Mouse (Mus musculus) neural tube, embryonic 12.5 days (tissue): ENCODE measurements around the gene Wfdc2. TPM values are rescaled to one million over a fixed set of nuclear protein-coding genes. Genes with fewer than 3 reads are reported as not detected.
"Not testable (repeated sequence)": the region's sequence is repeated elsewhere in the genome, so short reads cannot be mapped to it uniquely, and the experiment has no call there.

Experiments used
- ATAC-seq: fragments of 200-750 bp; cut with Nextera tagmentation; 2 replicates; pipeline ENCODE4 v1.8.0; 2017; ENCODE audit warnings: low read depth, mild to moderate bottlenecking, moderate TSS enrichment, moderate library complexity; ENCODE audit not compliant: low FRiP score
- H3K27ac ChIP-seq: fragments of 300-500 bp; sonication (generic); 2 replicates; pipeline ENCODE4 v1.5.1; 2016
- H3K27me3 ChIP-seq: fragments of 300-500 bp; sonication (generic); replicated peaks from 2 replicates; pipeline ENCODE4 v1.6.1; 2016; ENCODE audit warnings: mild to moderate bottlenecking
- H3K36me3 ChIP-seq: fragments of 300-500 bp; sonication (generic); 2 replicates; pipeline ENCODE4 v1.6.1; 2016; ENCODE audit warnings: mild to moderate bottlenecking
- H3K4me1 ChIP-seq: fragments of 300-500 bp; sonication (generic); 2 replicates; pipeline ENCODE4 v1.6.1; 2016
- H3K4me2 ChIP-seq: fragments of 300-500 bp; sonication (generic); replicated peaks from 2 replicates; pipeline ENCODE4 v1.6.1; 2016; ENCODE audit warnings: mild to moderate bottlenecking
- H3K4me3 ChIP-seq: fragments of 300-500 bp; sonication (generic); 2 replicates; pipeline ENCODE4 v1.5.1; 2016
- H3K9ac ChIP-seq: fragments of 300-500 bp; sonication (generic); 2 replicates; pipeline ENCODE4 v1.6.1; 2016; ENCODE audit warnings: mild to moderate bottlenecking
- H3K9me3 ChIP-seq: fragments of 300-500 bp; sonication (generic); 2 replicates; pipeline ENCODE4 v1.6.1; 2016; ENCODE audit warnings: mild to moderate bottlenecking
- WGBS: fragments of 180-500 bp; shearing (Covaris S2); methylation state at CpG from one replicate; pipeline ENCODE4 v1.1.7; 2016; 5-methylcytosine and 5-hydroxymethylcytosine counted together
- polyA plus RNA-seq: library from polyadenylated mRNA; unstranded; fragments of >200 nt; fragmentation: Nextera tagmentation; extraction: Ambion mirVana; gene quantifications from 2 replicates; pipeline ENCODE4 v1.2.1, GENCODE M21; 2016

Wfdc2 gene
- polyA plus RNA-seq, 1 experiment from 2014 or later: 5.1 TPM

DNA sequence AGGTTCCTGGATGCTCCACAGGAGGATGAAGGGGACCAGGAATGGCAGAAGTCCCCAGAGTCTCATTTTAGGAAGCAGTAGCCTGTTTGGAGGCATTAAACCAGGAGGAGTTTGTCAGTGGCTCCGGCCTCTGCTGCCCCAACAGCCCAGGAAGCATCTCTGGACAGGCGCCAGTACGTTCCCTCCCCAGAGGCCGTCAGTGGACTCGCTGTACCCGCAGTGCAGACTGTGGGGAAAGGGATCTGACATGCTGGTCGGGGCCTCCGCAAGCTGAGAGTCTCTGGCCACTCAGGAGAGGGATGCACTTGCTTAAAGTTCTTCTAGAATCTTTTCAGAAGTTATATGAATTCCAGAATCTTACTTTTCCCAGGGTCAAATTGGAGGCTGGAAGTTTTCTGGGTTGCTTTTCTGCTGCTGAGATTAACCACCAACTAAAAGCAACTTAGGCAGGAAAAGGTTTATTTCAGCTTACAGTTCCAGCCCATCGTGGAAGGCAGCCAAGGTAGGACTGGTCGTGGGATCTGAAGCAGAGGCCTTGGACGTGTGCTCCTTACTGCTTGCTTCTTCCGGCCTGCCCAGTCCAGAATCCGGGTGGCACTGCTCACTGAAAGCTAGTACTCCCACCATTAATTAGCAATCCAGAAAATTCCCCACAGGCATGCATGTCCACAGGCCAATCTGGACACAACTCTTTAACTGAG, 23.0 kb downstream of the Wfdc2 start, which contains the start of gene Wfdc6a:
Gene Wfdc6a (minus strand): TSS at position 423 of the 701 bp plus-strand sequence.
- H3K27me3 ChIP-seq, H3K4me1 ChIP-seq, H3K4me3 ChIP-seq, H3K27ac ChIP-seq, H3K4me2 ChIP-seq, ATAC-seq, H3K36me3 ChIP-seq, H3K9me3 ChIP-seq, H3K9ac ChIP-seq: not testable (repeated sequence)
- WGBS: 82% methylated on average over 13 of the region's 13 CpGs

DNA sequence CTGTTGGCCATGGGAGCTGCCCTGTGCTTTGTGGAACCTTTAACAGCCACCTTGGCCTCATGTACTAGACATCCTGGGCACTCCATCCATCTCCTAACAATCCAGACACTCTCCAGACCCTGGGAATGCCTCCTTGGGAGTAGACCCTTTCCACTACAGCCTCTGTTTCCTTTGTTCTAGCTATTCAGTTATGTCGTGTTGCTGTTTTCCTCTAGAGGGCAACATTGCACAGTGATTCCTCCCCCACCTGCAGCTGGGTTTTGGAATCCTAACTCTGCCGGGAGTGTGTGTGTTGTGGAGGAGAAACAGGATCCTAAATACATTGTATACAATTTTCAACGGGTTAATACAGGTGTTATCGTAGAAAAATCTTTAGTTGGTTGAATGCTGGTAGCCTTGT, 29.8 kb downstream of the Wfdc2 start:
- H3K4me1 ChIP-seq: 0 out of 2 replicates have a peak, but pooled peaks cover 7% of the 10 kb centered on the region
- no peak overlapping the region for H3K4me3 ChIP-seq
- H3K9ac ChIP-seq: no peak overlapping the region
- H3K9me3 ChIP-seq: no peaks in the 10 kb centered on the region
- WGBS: 11% methylated on average over 4 of the region's 4 CpGs
- H3K27ac ChIP-seq: no peak overlapping the region
- no peaks in the 10 kb centered on the region for H3K27me3 ChIP-seq
- no peak; the same call in 1 of the 2 replicates for ATAC-seq
- H3K36me3 ChIP-seq: no peaks in the 10 kb centered on the region
- H3K4me2 ChIP-seq: no peak overlapping the region

DNA sequence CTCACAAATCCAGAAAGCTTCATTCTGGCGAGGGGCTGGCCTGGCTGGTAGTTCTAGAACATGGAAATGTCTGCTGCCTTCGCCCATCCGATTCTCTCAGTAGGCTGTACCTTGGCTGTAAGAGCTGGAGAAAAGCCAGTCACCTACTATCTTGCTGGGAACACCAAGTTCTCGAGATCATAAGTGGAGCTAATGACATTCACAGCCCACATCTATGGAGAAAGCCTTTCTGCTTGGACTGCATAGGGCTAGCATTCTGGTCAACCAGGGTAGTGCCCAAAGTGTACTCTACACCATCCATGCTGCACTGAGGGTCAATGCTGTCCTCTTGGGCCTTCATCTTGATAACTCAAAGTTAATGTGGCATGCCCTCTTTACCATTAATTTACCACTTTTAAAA, 31.3 kb downstream of the Wfdc2 start, which contains the start of gene Eppin:
Gene Eppin (minus strand): TSS at position 101 of the 400 bp plus-strand sequence.
- H3K27me3 ChIP-seq: no peaks in the 10 kb centered on the region
- WGBS: 80% methylated on average over 4 of the region's 4 CpGs
- H3K4me3 ChIP-seq: no peak within 1 kb of the TSS
- H3K9me3 ChIP-seq: no peaks in the 10 kb centered on the region
- no peak for ATAC-seq
- H3K36me3 ChIP-seq: no peaks in the 10 kb centered on the region
- no peak within 1 kb of the TSS for H3K27ac ChIP-seq
- H3K4me2 ChIP-seq: no peak within 1 kb of the TSS
- H3K4me1 ChIP-seq: 0 out of 2 replicates have a peak, but pooled peaks cover 7% of the 10 kb centered on the region
- no peak within 1 kb of the TSS for H3K9ac ChIP-seq

DNA sequence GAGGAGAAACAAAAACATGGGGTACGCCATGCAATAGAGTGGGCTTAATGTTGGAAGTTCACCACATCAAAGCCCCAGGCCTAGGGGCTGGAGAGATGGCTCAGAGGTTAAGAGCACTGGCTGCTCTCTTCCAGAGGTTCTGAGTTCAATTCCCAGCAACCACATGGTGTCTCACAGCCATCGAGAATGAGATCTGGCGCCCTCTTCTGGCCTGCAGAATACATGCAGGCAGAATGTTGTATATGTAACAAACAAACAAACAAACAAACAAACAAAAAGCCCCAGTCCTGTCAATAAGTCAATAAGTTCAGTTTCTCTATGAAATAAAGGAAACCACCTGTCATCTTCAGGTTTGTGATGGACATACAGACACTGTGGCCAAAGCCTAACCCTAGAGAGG, 38.0 kb downstream of the Wfdc2 start:
- ATAC-seq: no peak
- Histone ChIP-seq H3K36me3 (no peaks in the 10 kb centered on the region), H3K4me2 (no peak overlapping the region), H3K27ac (no peak overlapping the region), H3K27me3 (no peaks in the 10 kb centered on the region), H3K9me3 (peaks cover 4% of the 10 kb centered on the region), H3K4me1 (no peaks in the 10 kb centered on the region), H3K9ac (no peak overlapping the region), H3K4me3 (no peak overlapping the region)
- 64% methylated on average over 3 of the region's 3 CpGs for WGBS

DNA sequence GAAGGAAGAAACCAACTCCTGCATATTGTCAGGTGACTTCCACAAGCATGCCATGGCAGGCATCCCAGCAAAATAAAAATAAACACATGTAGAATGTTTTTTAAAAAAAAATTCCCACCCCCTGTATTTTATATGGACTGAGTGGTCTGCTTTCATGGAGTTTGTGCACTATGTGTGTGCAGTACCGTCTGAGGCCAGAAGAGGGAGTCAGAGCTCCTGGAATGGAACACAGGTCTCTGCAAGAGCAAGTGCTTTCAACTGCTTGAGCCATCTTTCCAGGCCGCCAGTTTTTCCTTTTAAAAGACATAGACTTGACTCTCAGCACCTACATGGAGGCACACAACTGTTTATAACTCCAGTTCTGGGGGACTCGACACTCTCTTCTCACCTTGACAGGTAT, 41.3 kb downstream of the Wfdc2 start:
- H3K27ac ChIP-seq: no peak overlapping the region
- no peak overlapping the region for H3K4me2 ChIP-seq
- H3K27me3 ChIP-seq: no peaks in the 10 kb centered on the region
- H3K4me3 ChIP-seq: no peak overlapping the region
- no peaks in the 10 kb centered on the region for H3K4me1 ChIP-seq
- H3K9ac ChIP-seq: no peak overlapping the region
- 92% methylated on average over 3 of the region's 3 CpGs for WGBS
- no peaks in the 10 kb centered on the region for H3K36me3 ChIP-seq
- no peak for ATAC-seq
- peaks cover 4% of the 10 kb centered on the region for H3K9me3 ChIP-seq

DNA sequence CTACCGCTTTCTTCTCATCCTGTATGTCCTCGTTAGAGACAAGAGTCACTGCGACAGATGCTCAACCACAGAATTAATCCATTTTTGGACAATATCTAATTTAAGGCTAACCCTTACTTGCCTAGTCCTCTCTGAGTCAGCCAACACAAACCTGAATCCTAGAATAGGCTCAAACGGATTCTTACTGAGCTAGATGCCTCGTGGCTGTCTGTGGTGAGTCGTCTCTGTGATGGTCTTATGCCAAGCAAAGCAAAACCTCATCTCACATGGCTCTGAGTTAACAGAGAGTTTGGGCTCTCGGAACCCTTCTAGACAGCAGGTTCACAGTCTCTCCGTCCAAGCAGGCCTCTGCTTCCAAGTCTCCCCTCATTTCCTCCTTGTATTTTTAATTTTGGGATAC, 42.2 kb downstream of the Wfdc2 start:
- Histone ChIP-seq H3K4me3 (no peak overlapping the region), H3K27ac (no peak overlapping the region), H3K9me3 (peaks cover 4% of the 10 kb centered on the region), H3K27me3 (no peaks in the 10 kb centered on the region), H3K36me3 (no peaks in the 10 kb centered on the region), H3K4me1 (no peaks in the 10 kb centered on the region), H3K4me2 (no peak overlapping the region), H3K9ac (no peak overlapping the region)
- WGBS: 92% methylated on average over 8 of the region's 8 CpGs
- ATAC-seq: no peak

DNA sequence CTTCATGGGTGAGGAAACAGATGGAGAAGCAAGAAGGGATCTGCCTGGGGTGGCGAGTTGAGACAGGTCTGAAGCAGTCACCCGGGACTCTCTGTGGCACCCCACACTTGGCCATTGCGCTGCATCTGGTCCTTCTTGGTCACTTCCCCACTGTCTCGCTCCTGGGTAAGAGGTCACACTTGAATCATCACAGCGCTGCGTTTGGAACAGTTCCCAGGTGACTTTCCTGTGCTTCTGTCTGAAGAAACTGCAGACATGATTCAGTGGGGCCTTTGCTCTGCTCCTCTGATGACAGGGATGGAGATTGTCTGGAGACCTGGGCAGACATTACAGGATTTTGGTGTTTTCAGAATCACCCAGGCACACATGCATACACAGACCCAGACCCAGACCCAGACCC, 46.6 kb downstream of the Wfdc2 start:
- Histone ChIP-seq H3K36me3 (no peaks in the 10 kb centered on the region), H3K4me2 (no peak overlapping the region), H3K4me3 (no peak overlapping the region), H3K9me3 (no peaks in the 10 kb centered on the region; the same call in 1 of the 2 replicates), H3K4me1 (no peaks in the 10 kb centered on the region), H3K27ac (no peak overlapping the region), H3K27me3 (no peaks in the 10 kb centered on the region), H3K9ac (no peak overlapping the region)
- no peak for ATAC-seq
- 82% methylated on average over 6 of the region's 6 CpGs for WGBS

DNA sequence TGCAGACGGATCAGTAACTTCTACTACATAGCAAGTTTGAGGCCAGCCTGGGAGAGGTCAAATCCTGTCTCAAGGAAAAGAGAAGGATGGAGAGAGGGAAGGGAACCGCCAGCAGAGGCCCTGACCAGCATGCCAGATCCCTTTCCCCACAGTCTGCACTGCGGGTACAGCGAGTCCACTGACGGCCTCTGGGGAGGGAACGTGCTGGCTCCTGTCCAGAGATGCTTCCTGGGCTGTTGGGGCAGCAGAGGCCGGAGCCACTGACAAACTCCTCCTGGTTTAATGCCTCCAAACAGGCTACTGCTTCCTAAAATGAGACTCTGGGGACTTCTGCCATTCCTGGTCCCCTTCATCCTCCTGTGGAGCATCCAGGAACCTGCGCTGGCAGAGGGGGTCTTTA, 51.3 kb downstream of the Wfdc2 start, which contains the start of the genes Wfdc6b and Wfdc8:
Gene Wfdc6b (plus strand): TSS at position 52 of the 400 bp plus-strand sequence.
Gene Wfdc8 (minus strand): TSS at position 156 of the 400 bp plus-strand sequence.
- H3K27ac ChIP-seq, H3K4me3 ChIP-seq, H3K9ac ChIP-seq, H3K36me3 ChIP-seq, ATAC-seq, H3K27me3 ChIP-seq, H3K9me3 ChIP-seq, H3K4me2 ChIP-seq, H3K4me1 ChIP-seq: not testable (repeated sequence)
- WGBS: 80% methylated on average over 8 of the region's 8 CpGs

DNA sequence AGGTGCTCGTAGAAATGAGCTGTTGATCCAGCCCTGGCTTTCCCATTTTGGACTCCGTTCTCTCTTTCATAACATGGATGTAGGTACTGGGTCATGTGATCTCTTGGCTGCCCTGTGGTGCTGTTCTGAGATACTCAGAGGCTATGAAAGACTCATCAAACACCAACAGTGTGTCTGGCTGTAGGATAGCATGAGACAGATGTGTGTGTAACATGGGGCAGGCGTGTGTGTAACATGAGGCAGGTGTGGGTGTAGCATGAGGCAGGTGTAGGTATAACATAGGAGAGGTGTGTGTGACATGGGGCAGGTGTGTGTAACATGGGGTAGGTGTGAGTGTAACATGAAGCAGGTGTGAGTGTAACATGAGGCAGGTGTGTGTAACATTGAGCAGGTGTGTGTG, 53.2 kb downstream of the Wfdc2 start:
- no peak for ATAC-seq

More for the DNA sequence above, 53.2 kb downstream of the Wfdc2 start:
- H3K27me3 ChIP-seq: no peaks in the 10 kb centered on the region
- H3K4me2 ChIP-seq: no peak overlapping the region
- 92% methylated on average over 3 of the region's 3 CpGs for WGBS
- H3K27ac ChIP-seq: no peak overlapping the region
- H3K9me3 ChIP-seq: no peaks in the 10 kb centered on the region
- H3K36me3 ChIP-seq: no peaks in the 10 kb centered on the region
- no peak overlapping the region for H3K4me3 ChIP-seq
- no peak overlapping the region for H3K9ac ChIP-seq
- no peaks in the 10 kb centered on the region for H3K4me1 ChIP-seq

Other genes starting within 250 kb of the Wfdc2 start
- gene Svs6, start 245.7 kb upstream of the Wfdc2 start, polyA plus RNA-seq: not detected in 2 replicates
- not detected in 2 replicates for gene Svs5, start 229.7 kb upstream of the Wfdc2 start, polyA plus RNA-seq
- gene Slpi, start 173.3 kb upstream of the Wfdc2 start, polyA plus RNA-seq: 0.28 TPM in 1 of 2 replicates, not detected in the other
- 0.13 and 0.18 TPM in 2 replicates for gene Rbpjl, start 159.3 kb upstream of the Wfdc2 start, polyA plus RNA-seq
- gene Matn4, start 157.3 kb upstream of the Wfdc2 start, polyA plus RNA-seq: 8.2 and 9.0 TPM in 2 replicates
- gene Sdc4, start 118.5 kb upstream of the Wfdc2 start, polyA plus RNA-seq: 9.7 and 11.7 TPM in 2 replicates
- 72.8 and 82.7 TPM in 2 replicates for gene Sys1, start 105.4 kb upstream of the Wfdc2 start, polyA plus RNA-seq
- 6.0 and 6.5 TPM in 2 replicates for gene Gm20458, start 101.4 kb upstream of the Wfdc2 start, polyA plus RNA-seq
- not detected in 2 replicates for gene Trp53tg5, start 88.7 kb upstream of the Wfdc2 start, polyA plus RNA-seq
- 5.8 and 7.0 TPM in 2 replicates for gene Dbndd2, start 76.3 kb upstream of the Wfdc2 start, polyA plus RNA-seq
- gene Pigt, start 64.9 kb upstream of the Wfdc2 start, polyA plus RNA-seq: 50.0 and 55.3 TPM in 2 replicates
- gene Spint3, start 11.0 kb downstream of the Wfdc2 start, polyA plus RNA-seq: not detected in 2 replicates
- not detected in 2 replicates for gene Wfdc6a, start 23.0 kb downstream of the Wfdc2 start, polyA plus RNA-seq
- gene Eppin, start 31.2 kb downstream of the Wfdc2 start, polyA plus RNA-seq: not detected in 2 replicates
- gene Wfdc6b, start 51.1 kb downstream of the Wfdc2 start, polyA plus RNA-seq: not detected in 2 replicates
- not detected in 2 replicates for gene Wfdc8, start 51.2 kb downstream of the Wfdc2 start, polyA plus RNA-seq
- gene Wfdc16, start 76.4 kb downstream of the Wfdc2 start, polyA plus RNA-seq: not detected in 2 replicates
- 0.48 and 0.51 TPM in 2 replicates for gene Wfdc10, start 93.6 kb downstream of the Wfdc2 start, polyA plus RNA-seq
- gene Wfdc9, start 94.2 kb downstream of the Wfdc2 start, polyA plus RNA-seq: not detected in 2 replicates
- gene Wfdc11, start 111.7 kb downstream of the Wfdc2 start, polyA plus RNA-seq: not detected in 2 replicates
- not detected in 2 replicates for gene Wfdc13, start 122.7 kb downstream of the Wfdc2 start, polyA plus RNA-seq
- not detected in 2 replicates for gene Spint4, start 136.1 kb downstream of the Wfdc2 start, polyA plus RNA-seq
- gene Spint5, start 152.9 kb downstream of the Wfdc2 start, polyA plus RNA-seq: not detected in 2 replicates
- gene Wfdc3, start 183.5 kb downstream of the Wfdc2 start, polyA plus RNA-seq: 0.44 and 0.72 TPM in 2 replicates
- 85.6 and 92.2 TPM in 2 replicates for gene Dnttip1, start 183.6 kb downstream of the Wfdc2 start, polyA plus RNA-seq
- gene Ube2c, start 207.5 kb downstream of the Wfdc2 start, polyA plus RNA-seq: 311 and 340 TPM in 2 replicates
- gene Tnnc2, start 217.6 kb downstream of the Wfdc2 start, polyA plus RNA-seq: 26.2 and 36.5 TPM in 2 replicates
- gene Snx21, start 223.4 kb downstream of the Wfdc2 start, polyA plus RNA-seq: 14.2 and 15.6 TPM in 2 replicates
- gene Acot8, start 242.5 kb downstream of the Wfdc2 start, polyA plus RNA-seq: 15.9 and 19.6 TPM in 2 replicates
- 11.8 and 14.1 TPM in 2 replicates for gene Zswim3, start 242.7 kb downstream of the Wfdc2 start, polyA plus RNA-seq